In genomic region chr9:51795206-51795605, GRCm38 (mm10) we compare ENCODE assay signal across 9 mouse cellular contexts. TPM values are rescaled to one million over a fixed set of nuclear protein-coding genes. Genes with fewer than 3 reads are reported as not detected.
DNase-seq lines count a peak whose midpoint lies in the region; ATAC-seq lines count a peak whose summit lies in the region.
"Had no signal": no experiment of that assay in that cellular context is flagged by ENCODE, and none has a peak within 500 bp of the region (broad histone marks: within the 10 kb centered on the region; RNA-seq: fewer than 3 reads in every experiment).

No protein-coding gene starts in this region.

- H3K27me3 ChIP-seq in limb, embryonic 10.5 days (ENCODE audit: low read depth, poor library complexity, severe bottlenecking), result no peaks in the 10 kb centered on the region
- H3K27me3 ChIP-seq in liver, embryonic 11.5 days (replicated peaks; ENCODE audit: control insufficient read depth, insufficient read depth, low read length), result no peaks in the 10 kb centered on the region
- H3K27me3 ChIP-seq: embryonic facial prominence, embryonic 12.5 days had no signal

- no peak overlapping the region for H3K27ac ChIP-seq in limb, embryonic 10.5 days
- H3K27ac ChIP-seq in liver, embryonic 11.5 days (ENCODE audit: low read depth, low read length), result no peak overlapping the region
- H3K27ac ChIP-seq: embryonic facial prominence, embryonic 12.5 days had no signal

- no peak overlapping the region for H3K9ac ChIP-seq in liver, embryonic 11.5 days (ENCODE audit: low read depth, low read length)
- H3K9ac ChIP-seq: embryonic facial prominence, embryonic 12.5 days had no signal

- H3K4me2 ChIP-seq in liver, embryonic 11.5 days, result no peak overlapping the region
- H3K4me2 ChIP-seq: embryonic facial prominence, embryonic 12.5 days had no signal

- ATAC-seq in liver, embryonic 11.5 days (replicated peaks; ENCODE audit: low FRiP score), result no peak

- DNase-seq in left cerebral cortex, postnatal 4 days, result peak; percentile 64
- DNase-seq in left cerebral cortex, adult 18-20 months (ENCODE audit: low spot score in 2 of 2), result no peak
- peak; percentile 53 for DNase-seq in cerebellum, adult 9-10 months
- peak; percentile 75 for DNase-seq in gastrocnemius, postnatal 14 days
- DNase-seq in ovary, postnatal 10 days (ENCODE audit: low spot score), result peak; percentile 18
- DNase-seq in limb, embryonic 10.5 days (ENCODE audit: low spot score), result no peak
- no peak for DNase-seq in liver, embryonic 11.5 days (ENCODE audit: low spot score)

- no peaks in the 10 kb centered on the region for H3K9me3 ChIP-seq in limb, embryonic 10.5 days (replicated peaks)
- no peaks in the 10 kb centered on the region for H3K9me3 ChIP-seq in liver, embryonic 11.5 days (ENCODE audit: control insufficient read depth, low read length)
- H3K9me3 ChIP-seq: embryonic facial prominence, embryonic 12.5 days; G1E had no signal

- no peaks in the 10 kb centered on the region for H3K36me3 ChIP-seq in limb, embryonic 10.5 days
- no peaks in the 10 kb centered on the region for H3K36me3 ChIP-seq in liver, embryonic 11.5 days (ENCODE audit: control insufficient read depth, insufficient read depth, low read length)
- H3K36me3 ChIP-seq: embryonic facial prominence, embryonic 12.5 days; G1E had no signal

- intact Hi-C loops in left cerebral cortex, postnatal 4 days (cut with DNase I), result no loop called here
- intact Hi-C loops in gastrocnemius, postnatal 14 days (cut with DNase I; ENCODE audit: low total_unique reads), result no loop called here

- no peak overlapping the region for H3K4me3 ChIP-seq in limb, embryonic 10.5 days
- no peak overlapping the region for H3K4me3 ChIP-seq in liver, embryonic 11.5 days (ENCODE audit: low read depth, low read length)
- H3K4me3 ChIP-seq: embryonic facial prominence, embryonic 12.5 days had no signal

- no peaks in the 10 kb centered on the region for H3K4me1 ChIP-seq in limb, embryonic 10.5 days
- H3K4me1 ChIP-seq in liver, embryonic 11.5 days (replicated peaks; ENCODE audit: control insufficient read depth, insufficient read depth, low read length), result no peaks in the 10 kb centered on the region
- H3K4me1 ChIP-seq: embryonic facial prominence, embryonic 12.5 days had no signal

- 73% methylated on average over 6 of the region's 6 CpGs for WGBS in limb, embryonic 10.5 days
- 74% methylated on average over 6 of the region's 6 CpGs for WGBS in liver, embryonic 11.5 days

RNA-seq across cellular contexts. Expression of gene Arhgap20, which starts 30.1 kb away (rescaled TPM):
- 10 to 100 TPM; 87.2 to 93.1 TPM for total RNA-seq in left cerebral cortex, postnatal 4 days (2021)
- total RNA-seq in left cerebral cortex, adult 18-20 months (2021), result 10 to 100 TPM; 75.6 to 79.5 TPM
- total RNA-seq in gastrocnemius, postnatal 14 days (2021), result 10 to 100 TPM; 15.7 to 20.4 TPM
- 0.28 and 0.63 TPM in 2 replicates for polyA plus RNA-seq in limb, embryonic 10.5 days (2016; fragmentation: Nextera tagmentation; extraction: Ambion mirVana)
- 0.29 and 0.38 TPM in 2 replicates for polyA plus RNA-seq in liver, embryonic 11.5 days (2014; fragmentation: Nextera tagmentation; extraction: Ambion mirVana)
- polyA plus RNA-seq: G1E had no signal

Comparison
In these comparisons a context has a peak if more than half of its experiments do, and no peak if none do; other contexts are left out.
1. DNase-seq: peak in left cerebral cortex, postnatal 4 days (single experiment), cerebellum, adult 9-10 months (single experiment), gastrocnemius, postnatal 14 days (single experiment) and ovary, postnatal 10 days (single experiment); none in left cerebral cortex, adult 18-20 months (0 of 2), limb, embryonic 10.5 days (single experiment) and liver, embryonic 11.5 days (single experiment).